Mouse (Mus musculus): ENCODE measurements around the gene Socs5.
"Not testable (repeated sequence)": the region's sequence is repeated elsewhere in the genome, so short reads cannot be mapped to it uniquely, and the experiment has no call there.

The Socs5 gene

GRCm38 (mm10) chr17:87107623-87108221, at the start of gene Socs5:
TSS of gene Socs5 (plus strand) at chr17:87107679.
- in situ Hi-C loops (cut with MseI, MboI) = no loop called here

GRCm38 (mm10) chr17:87062639-87063038, 44.8 kb upstream of the Socs5 start:
- in situ Hi-C loops (cut with MseI, MboI) = no loop called here

GRCm38 (mm10) chr17:87063461-87063860, 44.0 kb upstream of the Socs5 start:
- in situ Hi-C loops (cut with MseI, MboI) = no loop called here

- in situ Hi-C loops (cut with MseI, MboI) = no loop called here
Observed at GRCm38 (mm10) chr17:87063969-87064368, 43.5 kb upstream of the Socs5 start.

GRCm38 (mm10) chr17:87068997-87069396, 38.5 kb upstream of the Socs5 start:
- in situ Hi-C loops (cut with MseI, MboI) = no loop called here

- in situ Hi-C loops (cut with MseI, MboI) = not testable (repeated sequence)
Observed at GRCm38 (mm10) chr17:87072183-87072582, 35.3 kb upstream of the Socs5 start.

GRCm38 (mm10) chr17:87072766-87073440, 34.6 kb upstream of the Socs5 start:
- in situ Hi-C loops (cut with MseI, MboI) = no loop called here

- in situ Hi-C loops (cut with MseI, MboI) = no loop called here
Observed at GRCm38 (mm10) chr17:87073470-87073869, 34.0 kb upstream of the Socs5 start.

GRCm38 (mm10) chr17:87078217-87078616, 29.3 kb upstream of the Socs5 start:
- in situ Hi-C loops (cut with MseI, MboI) = loop anchor here in 1 of 2 experiments (5.0 kb wide), 1 partner anchor 971 kb away; no protein-coding TSS in a partner anchor

- in situ Hi-C loops (cut with MseI, MboI) = no loop called here
Observed at GRCm38 (mm10) chr17:87080724-87081123, 26.8 kb upstream of the Socs5 start.

- in situ Hi-C loops (cut with MseI, MboI) = no loop called here
Observed at GRCm38 (mm10) chr17:87082547-87082946, 24.9 kb upstream of the Socs5 start.

- in situ Hi-C loops (cut with MseI, MboI) = no loop called here
Observed at GRCm38 (mm10) chr17:87083671-87084070, 23.8 kb upstream of the Socs5 start.

- in situ Hi-C loops (cut with MseI, MboI) = no loop called here
Observed at GRCm38 (mm10) chr17:87085726-87086125, 21.8 kb upstream of the Socs5 start.

GRCm38 (mm10) chr17:87089296-87089695, 18.2 kb upstream of the Socs5 start:
- in situ Hi-C loops (cut with MseI, MboI) = no loop called here

GRCm38 (mm10) chr17:87093061-87093460, 14.4 kb upstream of the Socs5 start:
- in situ Hi-C loops (cut with MseI, MboI) = no loop called here

GRCm38 (mm10) chr17:87096951-87097350, 10.5 kb upstream of the Socs5 start:
- in situ Hi-C loops (cut with MseI, MboI) = no loop called here

- in situ Hi-C loops (cut with MseI, MboI) = no loop called here
Observed at GRCm38 (mm10) chr17:87097576-87097975, 9.9 kb upstream of the Socs5 start.

- in situ Hi-C loops (cut with MseI, MboI) = no loop called here
Observed at GRCm38 (mm10) chr17:87100947-87101346, 6.5 kb upstream of the Socs5 start.

- in situ Hi-C loops (cut with MseI, MboI) = no loop called here
Observed at GRCm38 (mm10) chr17:87102636-87103035, 4.8 kb upstream of the Socs5 start.

GRCm38 (mm10) chr17:87103060-87103459, 4.4 kb upstream of the Socs5 start:
- in situ Hi-C loops (cut with MseI, MboI) = no loop called here

- in situ Hi-C loops (cut with MseI, MboI) = no loop called here
Observed at GRCm38 (mm10) chr17:87104276-87104675, 3.2 kb upstream of the Socs5 start.

GRCm38 (mm10) chr17:87105941-87106340, 1.5 kb upstream of the Socs5 start:
- in situ Hi-C loops (cut with MseI, MboI) = no loop called here

Measured in mouse trophoblast stem cell (cell line).